ENCODE assay signal across 31 mouse cellular contexts in the genomic region with DNA sequence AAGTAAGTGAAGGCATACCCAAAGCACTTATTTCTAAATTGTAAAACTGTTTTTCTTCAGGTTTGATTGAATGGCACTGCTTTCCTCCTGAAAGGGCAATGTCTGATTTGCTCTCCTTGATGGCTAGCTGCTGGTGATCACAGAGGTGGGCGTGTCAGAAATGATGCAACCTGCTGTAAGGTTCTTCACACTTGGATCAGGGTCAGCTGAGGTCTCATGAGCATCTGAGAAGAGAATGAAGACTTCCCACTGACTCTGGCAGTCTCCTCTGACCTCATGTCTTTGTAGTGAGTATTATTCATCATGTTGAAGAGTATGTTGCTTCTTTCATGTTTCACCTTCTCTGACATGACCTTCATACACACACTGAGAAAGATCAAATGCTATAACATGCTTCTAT. TPM values are rescaled to one million over a fixed set of nuclear protein-coding genes. Genes with fewer than 3 reads are reported as not detected.
"Had no signal": no experiment of that assay in that cellular context is flagged by ENCODE, and none has a peak within 500 bp of the region (broad histone marks: within the 10 kb centered on the region; RNA-seq: fewer than 3 reads in every experiment).

No protein-coding gene starts in this region.

- ATAC-seq: liver, embryonic 12.5 days had no signal

- H3K9me3 ChIP-seq: kidney, embryonic 15.5 days; limb, embryonic 10.5 days; limb, embryonic 13.5 days; liver, embryonic 12.5 days; liver, embryonic 15.5 days; megakaryocyte, embryonic 14.5 days; neural tube, embryonic 12.5 days; neural tube, embryonic 15.5 days; stomach, embryonic 15.5 days had no signal

- H3K4me3 ChIP-seq: kidney, embryonic 15.5 days; left cerebral cortex, adult 2 months; limb, embryonic 10.5 days; limb, embryonic 13.5 days; liver, embryonic 12.5 days; liver, embryonic 15.5 days; lung, embryonic 15.5 days; megakaryocyte, embryonic 14.5 days; neural tube, embryonic 12.5 days; neural tube, embryonic 15.5 days; stomach, embryonic 15.5 days had no signal

- H3K4me2 ChIP-seq: kidney, embryonic 15.5 days; limb, embryonic 13.5 days; liver, embryonic 12.5 days; liver, embryonic 15.5 days; lung, embryonic 15.5 days; midbrain, embryonic 11.5 days; neural tube, embryonic 12.5 days; neural tube, embryonic 15.5 days; stomach, embryonic 15.5 days had no signal

- DNase-seq: kidney, adult 8-10 months; kidney, postnatal 10 days; kidney, postnatal 36 days; layer of hippocampus, postnatal 36 days; liver; lung, adult 18-20 months; lung, postnatal 10 days; lung, postnatal 36 days; midbrain, embryonic 14.5 days; retina, postnatal 1 day; right cerebral cortex, postnatal 25 days; spleen, adult 18-20 months; thymus, adult 18-20 months; thymus, postnatal 14 days; thymus, postnatal 4 days had no signal

- H3K4me1 ChIP-seq: kidney, embryonic 15.5 days; limb, embryonic 10.5 days; limb, embryonic 13.5 days; liver, embryonic 12.5 days; liver, embryonic 15.5 days; lung, embryonic 15.5 days; megakaryocyte, embryonic 14.5 days; neural tube, embryonic 12.5 days; neural tube, embryonic 15.5 days; stomach, embryonic 15.5 days had no signal

- H3K27me3 ChIP-seq: kidney, embryonic 15.5 days; limb, embryonic 13.5 days; liver, embryonic 12.5 days; liver, embryonic 15.5 days; lung, embryonic 15.5 days; megakaryocyte, embryonic 14.5 days; neural tube, embryonic 12.5 days; neural tube, embryonic 15.5 days; stomach, embryonic 15.5 days had no signal

- H3K27ac ChIP-seq: kidney, embryonic 15.5 days; left cerebral cortex, adult 2 months; limb, embryonic 10.5 days; limb, embryonic 13.5 days; liver, embryonic 12.5 days; liver, embryonic 15.5 days; lung, embryonic 15.5 days; neural tube, embryonic 12.5 days; neural tube, embryonic 15.5 days; stomach, embryonic 15.5 days had no signal

- H3K36me3 ChIP-seq: kidney, embryonic 15.5 days; limb, embryonic 10.5 days; limb, embryonic 13.5 days; liver, embryonic 12.5 days; liver, embryonic 15.5 days; lung, embryonic 15.5 days; neural tube, embryonic 12.5 days; neural tube, embryonic 15.5 days; stomach, embryonic 15.5 days had no signal

- H3K9ac ChIP-seq: kidney, embryonic 15.5 days; limb, embryonic 13.5 days; liver, embryonic 12.5 days; liver, embryonic 15.5 days; lung, embryonic 15.5 days; neural tube, embryonic 12.5 days; neural tube, embryonic 15.5 days; stomach, embryonic 15.5 days had no signal

RNA-seq across cellular contexts. Expression of gene G6pd2, which starts 44.4 kb away (rescaled TPM):
- total RNA-seq: layer of hippocampus, adult 8-10 months; layer of hippocampus, postnatal 10 days; layer of hippocampus, postnatal 36 days; left cerebral cortex, adult 2 months; left cerebral cortex, postnatal 25 days; midbrain, postnatal 0 days had no signal
- polyA plus RNA-seq: kidney, embryonic 15.5 days; limb, embryonic 10.5 days; limb, embryonic 13.5 days; liver, embryonic 12.5 days; liver, embryonic 15.5 days; lung, embryonic 15.5 days; midbrain, embryonic 11.5 days; midbrain, embryonic 14.5 days; midbrain, postnatal 0 days; neural tube, embryonic 12.5 days; neural tube, embryonic 15.5 days had no signal
